Mouse (Mus musculus): ENCODE results near the gene Rnf187.

- TF ChIP-seq USF1 (IDR thresholded peaks at IDR 0.05; ENCODE audit: low read depth, low read length) (no peak), MAZ (IDR thresholded peaks at IDR 0.05; ENCODE audit: low read depth, low read length) (no peak), UBTF (IDR thresholded peaks at IDR 0.05; ENCODE audit: borderline replicate concordance, insufficient read depth, low read depth, low read length) (no peak), POLR2A (IDR thresholded peaks at IDR 0.05; ENCODE audit: control insufficient read depth in 1 of 2, insufficient read depth in 1 of 2, low read depth in 1 of 2, low read length in 2 of 2, poor library complexity in 1 of 2) (no peak), MAX (IDR thresholded peaks at IDR 0.05; ENCODE audit: low read length) (no peak), CTCF (IDR thresholded peaks at IDR 0.05 in 2 of 3, conservative IDR thresholded peaks at IDR 0.05 in 1 of 3; ENCODE audit: control insufficient read depth in 1 of 3, insufficient read depth in 1 of 3, low read depth in 2 of 3, low read length in 3 of 3, poor library complexity in 1 of 3, severe bottlenecking in 1 of 3) (no peak), EP300 (IDR thresholded peaks at IDR 0.05; ENCODE audit: low read depth in 1 of 2, low read length in 2 of 2) (no peak), TBP (IDR thresholded peaks at IDR 0.05; ENCODE audit: low read depth, low read length) (no peak), E2F4 (IDR thresholded peaks at IDR 0.05; ENCODE audit: borderline replicate concordance, low read depth, low read length) (no peak), BHLHE40 (IDR thresholded peaks at IDR 0.05; ENCODE audit: borderline replicate concordance, low read depth, low read length) (no peak), USF2 (IDR thresholded peaks at IDR 0.05; ENCODE audit: borderline replicate concordance in 1 of 2, insufficient read depth in 1 of 2, low read depth in 1 of 2, low read length in 2 of 2) (no peak)
Measured at GRCm38 (mm10) chr11:58961364-58962177, 22.9 kb upstream of the Rnf187 start.

All from MEL (cell line).